Mouse (Mus musculus): ENCODE measurements around the gene Gm36028. TPM values are rescaled to one million over a fixed set of nuclear protein-coding genes. Genes with fewer than 3 reads are reported as not detected.

The Gm36028 gene
- total RNA-seq, 1 experiment from 2014 or later = 0.64 TPM

DNA sequence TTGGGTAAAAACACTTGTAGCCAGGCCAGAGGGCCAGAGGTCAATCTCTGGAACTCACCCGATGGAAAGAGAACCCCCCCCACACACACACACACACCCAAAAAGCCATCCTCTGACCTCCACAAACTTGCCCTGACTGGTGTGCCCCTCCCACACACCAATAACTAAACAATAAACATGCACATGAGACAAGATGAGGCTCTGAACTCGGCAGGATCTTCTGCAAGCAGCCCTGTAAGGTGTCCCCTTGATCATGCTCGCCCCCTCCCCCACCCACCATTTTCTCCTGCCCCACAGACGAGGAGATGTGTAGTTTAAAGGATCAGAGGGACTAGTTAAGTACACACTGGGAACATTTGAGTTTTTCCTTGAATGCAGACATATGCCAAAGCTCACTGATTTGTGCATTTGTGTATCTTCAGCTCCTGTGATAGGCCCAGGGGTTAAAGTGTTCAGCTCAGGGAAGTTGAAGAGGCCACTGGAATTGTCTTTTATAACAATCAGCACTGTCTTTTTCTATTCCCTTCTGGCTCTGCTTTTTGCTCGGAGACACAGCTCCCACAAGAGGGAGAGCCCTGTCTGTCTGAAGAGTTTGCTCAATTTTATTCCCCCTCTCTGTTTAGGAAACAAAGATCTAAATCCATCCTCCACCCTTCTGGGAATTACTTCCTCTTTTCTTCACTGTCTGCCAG is 47.1 kb downstream of the Gm36028 start:
- ATAC-seq (replicated peaks; ENCODE audit: low read depth, poor library complexity, severe bottlenecking) = no peak

- ATAC-seq (replicated peaks; ENCODE audit: low read depth, poor library complexity, severe bottlenecking) = peak; percentile 48
These were observed 48.5 kb downstream of the Gm36028 start for GRCm38 (mm10) chr16:37812474-37812886.

DNA sequence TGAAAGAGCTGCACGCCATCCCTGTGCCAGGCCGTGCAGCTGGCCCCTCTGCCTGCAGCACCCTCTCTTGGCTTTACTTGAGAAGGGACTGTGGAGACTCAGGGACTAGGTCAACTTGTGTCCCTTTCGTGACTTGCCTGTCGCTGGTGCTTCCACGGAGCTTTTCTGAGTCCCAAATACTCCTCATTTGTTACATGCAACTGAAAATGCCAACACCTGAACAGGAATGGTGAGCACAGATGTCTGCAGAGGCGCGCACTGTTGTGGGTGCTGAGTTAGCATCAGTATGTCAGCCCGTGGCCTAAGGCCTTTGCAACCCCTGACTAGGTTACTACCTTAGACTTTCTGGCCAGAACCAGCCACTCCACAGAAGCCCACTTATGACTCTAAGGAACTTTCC is 49.1 kb downstream of the Gm36028 start:
- ATAC-seq (replicated peaks; ENCODE audit: low read depth, poor library complexity, severe bottlenecking) = no peak

DNA sequence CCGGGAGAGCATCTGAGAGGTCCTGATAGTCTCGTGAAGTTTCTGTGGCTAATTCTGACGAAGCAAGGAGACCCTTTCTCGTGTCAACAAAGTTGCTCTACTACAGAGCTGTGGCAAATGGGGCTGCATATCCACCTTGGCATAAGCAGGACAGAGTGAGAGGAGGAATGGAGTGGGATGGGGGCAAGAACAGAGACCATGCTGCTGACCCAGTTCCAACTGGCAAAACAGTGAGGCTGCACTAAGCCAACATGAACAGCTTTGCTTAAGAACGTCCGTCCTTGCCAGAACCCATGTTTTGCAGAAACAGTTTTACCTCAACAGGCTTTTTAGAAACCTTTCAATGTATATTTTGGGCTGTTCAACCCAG is 51.3 kb downstream of the Gm36028 start:
- no peak for ATAC-seq (replicated peaks; ENCODE audit: low read depth, poor library complexity, severe bottlenecking)

GRCm38 (mm10) chr16:37808866-37809622 is 51.9 kb downstream of the Gm36028 start:
- ATAC-seq (replicated peaks; ENCODE audit: low read depth, poor library complexity, severe bottlenecking) = no peak

DNA sequence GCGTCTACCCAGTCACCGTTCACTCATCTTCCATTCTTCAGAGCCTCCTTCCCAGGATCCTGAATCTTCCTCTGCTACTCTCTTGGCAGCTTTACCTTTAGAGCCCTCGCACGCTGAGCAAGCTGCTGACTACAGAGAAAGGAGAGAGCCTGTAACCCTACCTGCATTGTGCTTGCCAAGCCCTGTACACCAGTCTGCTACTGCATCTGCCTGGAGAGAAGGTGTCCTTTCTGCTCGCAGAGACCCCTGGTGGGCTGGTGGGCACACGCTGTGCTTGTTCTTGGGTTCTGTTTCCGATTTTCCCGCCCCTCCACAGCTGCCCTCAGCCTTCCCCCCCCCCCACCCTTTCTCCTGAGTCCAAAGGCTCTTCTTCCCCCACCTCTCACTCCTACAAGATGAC is 53.7 kb downstream of the Gm36028 start:
- no peak for ATAC-seq (replicated peaks; ENCODE audit: low read depth, poor library complexity, severe bottlenecking)

DNA sequence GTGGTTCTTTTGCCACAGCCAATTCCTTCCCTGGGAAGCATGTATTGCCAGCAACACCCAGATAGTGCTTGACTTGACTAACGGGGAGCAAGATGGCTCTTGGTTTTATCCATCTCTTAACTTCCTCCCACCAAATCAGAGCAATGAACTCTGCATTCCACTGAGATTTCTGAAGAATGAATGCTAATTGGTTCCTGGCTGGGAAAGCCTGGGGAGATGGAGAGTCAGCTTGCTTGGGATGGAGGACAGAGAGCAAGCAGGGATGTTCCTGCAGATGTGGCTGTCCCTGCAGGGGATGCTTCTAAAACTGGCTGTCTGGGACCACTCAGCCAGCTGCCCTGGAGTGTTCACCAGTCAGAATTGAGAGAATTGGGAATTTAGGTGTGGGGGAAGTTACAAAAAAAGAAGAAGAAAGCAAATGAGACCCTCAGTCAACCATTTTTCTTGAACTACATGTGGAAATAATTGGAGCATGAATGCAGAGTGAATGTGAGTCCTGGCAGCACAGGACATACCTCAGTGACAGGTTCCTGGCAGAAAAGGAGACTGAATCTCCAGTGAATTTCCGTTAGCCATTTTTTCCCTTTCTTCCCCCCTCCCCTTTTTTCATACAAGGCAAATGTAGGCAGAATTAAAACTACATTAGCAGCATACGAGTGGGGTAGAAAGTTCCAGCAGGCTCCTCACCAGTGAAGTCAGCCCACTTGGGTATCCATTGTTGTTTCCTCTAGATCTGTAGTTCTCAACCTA is 55.0 kb downstream of the Gm36028 start:
- no peak for ATAC-seq (replicated peaks; ENCODE audit: low read depth, poor library complexity, severe bottlenecking)

DNA sequence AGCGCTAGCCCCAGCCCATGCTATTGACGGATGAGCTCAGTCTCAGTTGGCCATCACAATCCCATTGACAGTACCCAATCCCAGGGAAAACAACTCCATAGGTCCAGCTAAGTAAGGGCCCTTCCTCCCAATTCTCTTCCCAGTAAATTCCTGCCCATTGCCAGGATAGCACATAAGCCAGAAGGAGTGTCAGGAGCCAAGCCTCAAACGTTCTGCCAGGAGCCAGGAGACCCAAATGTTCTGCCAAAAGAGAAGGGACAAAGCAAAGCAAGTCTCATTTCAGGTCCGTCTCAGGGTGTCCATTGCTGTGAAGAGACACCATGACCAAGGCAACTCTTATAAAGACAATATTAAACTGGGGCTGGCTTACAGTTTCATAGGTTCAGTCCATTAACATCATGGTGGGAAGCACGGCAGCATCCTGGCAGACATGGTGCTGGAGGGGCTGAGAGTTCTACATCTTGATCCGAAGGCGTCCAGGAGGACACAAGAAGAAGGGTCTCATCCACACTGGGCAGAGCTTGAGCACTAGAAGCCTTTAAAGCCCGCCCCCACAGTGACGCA is 57.5 kb downstream of the Gm36028 start:
- ATAC-seq (replicated peaks; ENCODE audit: low read depth, poor library complexity, severe bottlenecking) = no peak

- ATAC-seq (replicated peaks; ENCODE audit: low read depth, poor library complexity, severe bottlenecking) = no peak
These were observed 58.2 kb downstream of the Gm36028 start for GRCm38 (mm10) chr16:37802686-37803295.

DNA sequence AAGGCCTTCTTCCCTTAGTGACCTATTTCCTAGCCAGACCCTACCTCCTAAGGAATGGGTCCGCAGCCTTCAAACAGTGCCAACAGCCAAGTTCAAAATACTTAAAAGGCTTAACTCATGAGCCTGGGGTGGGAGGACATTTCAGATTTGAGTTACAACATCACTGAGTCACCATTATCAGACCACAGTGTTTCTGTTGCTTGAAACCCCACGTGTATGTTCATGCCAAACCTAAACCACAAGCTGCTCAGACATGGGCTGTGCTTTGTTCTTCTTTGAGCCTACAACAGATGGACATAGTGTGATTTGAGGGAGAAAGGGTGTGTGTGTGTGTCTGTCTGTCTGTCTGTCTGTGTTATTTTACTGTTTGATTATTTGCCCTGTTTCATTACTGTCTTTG is 59.8 kb downstream of the Gm36028 start:
- peak; percentile 94 for ATAC-seq (replicated peaks; ENCODE audit: low read depth, poor library complexity, severe bottlenecking)

Other genes with a start within 250 kb of the Gm36028 start
- gene Ndufb4, start 206.7 kb downstream of the Gm36028 start, total RNA-seq (2017) = 13.9 and 22.6 TPM in 2 replicates
- gene Fstl1, start 84.3 kb downstream of the Gm36028 start, total RNA-seq (2017) = 0.53 and 1.0 TPM in 2 replicates
- gene Lrrc58, start 7.2 kb upstream of the Gm36028 start, total RNA-seq (2017) = 50.5 and 64.4 TPM in 2 replicates
- gene Gpr156, start 55.4 kb upstream of the Gm36028 start, total RNA-seq (2017) = not detected in 2 replicates
- 44.9 and 50.9 TPM in 2 replicates for gene Gsk3b, start 227.9 kb upstream of the Gm36028 start, total RNA-seq (2017)